Mouse (Mus musculus) heart, postnatal 0 days (tissue): Measurements from ENCODE around the gene Sorbs2. TPM values are rescaled to one million over a fixed set of nuclear protein-coding genes. Genes with fewer than 3 reads are reported as not detected.

Source experiments
- ATAC-seq: fragments of 200-750 bp; cut with Nextera tagmentation; 2 replicates; pipeline ENCODE4 v1.8.0; 2017; ENCODE audit warnings: low read depth, moderate number of reproducible peaks, moderate library complexity; ENCODE audit not compliant: insufficient read depth
- DNase-seq: peaks from one replicate; pipeline ENCODE4 v3.0.0-alpha.2; 2016; ENCODE audit warnings: low spot score
- H3K27ac ChIP-seq: fragments of 300-500 bp; sonication (generic); 2 replicates; pipeline ENCODE4 v1.5.1; 2014; ENCODE audit warnings: low read depth, mild to moderate bottlenecking
- H3K27me3 ChIP-seq: fragments of 300-500 bp; sonication (generic); 2 replicates; pipeline ENCODE4 v1.6.1; 2014; ENCODE audit warnings: low read length, mixed read lengths; ENCODE audit not compliant: control insufficient read depth, insufficient read depth
- H3K36me3 ChIP-seq: fragments of 300-500 bp; sonication (generic); replicated peaks from 2 replicates; pipeline ENCODE4 v1.6.1; 2014; ENCODE audit warnings: low read length, mixed read lengths; ENCODE audit not compliant: control insufficient read depth, insufficient read depth
- H3K4me1 ChIP-seq: fragments of 300-500 bp; sonication (generic); 2 replicates; pipeline ENCODE4 v1.6.1; 2014; ENCODE audit warnings: antibody characterized with exemption; ENCODE audit not compliant: control insufficient read depth, insufficient read depth
- H3K4me2 ChIP-seq: fragments of 300-500 bp; sonication (generic); 2 replicates; pipeline ENCODE4 v1.6.1; 2014; ENCODE audit warnings: low read depth, mild to moderate bottlenecking, low read length, moderate library complexity
- H3K4me3 ChIP-seq: fragments of 300-500 bp; sonication (generic); 2 replicates; pipeline ENCODE4 v1.5.1; 2014; ENCODE audit warnings: low read depth, low read length
- H3K9ac ChIP-seq: fragments of 300-500 bp; sonication (generic); replicated peaks from 2 replicates; pipeline ENCODE4 v1.6.1; 2014; ENCODE audit warnings: low read depth, low read length, mixed read lengths
- H3K9me3 ChIP-seq: fragments of 300-500 bp; sonication (generic); replicated peaks from 2 replicates; pipeline ENCODE4 v1.6.1; 2016; ENCODE audit warnings: low read length; ENCODE audit not compliant: control insufficient read depth
- CTCF ChIP-seq: IDR thresholded peaks from 2 replicates; pipeline ENCODE4 v1.5.1; 2016; ENCODE audit warnings: antibody characterized with exemption, control low read depth, low read depth
- EP300 ChIP-seq: IDR thresholded peaks from 2 replicates; pipeline ENCODE4 v1.6.1; 2016; ENCODE audit warnings: antibody characterized with exemption, low read depth
- WGBS: fragments of 180-500 bp; shearing (Covaris S2); extraction: QIAGEN DNeasy Blood & Tissue Kit; methylation state at CpG from one replicate; pipeline ENCODE4 v1.1.7; 2014; 5-methylcytosine and 5-hydroxymethylcytosine counted together
- polyA plus RNA-seq: library from polyadenylated mRNA; unstranded; fragments of >200 nt; fragmentation: Nextera tagmentation; extraction: Ambion mirVana; gene quantifications from 2 replicates; pipeline ENCODE4 v1.2.1, GENCODE M21; 2015
- total RNA-seq: library from RNA; depleted of rRNA; stranded (reverse); fragments of >200 nt; gene quantifications from 2 replicates; pipeline ENCODE4 v1.2.3, GENCODE M21; 2014; ENCODE audit warnings: low replicate concordance

The Sorbs2 gene
- total and polyA plus RNA-seq, 2 experiments from 2014 or later, result 228 to 385 TPM

- no peak overlapping the region for H3K4me3 ChIP-seq
- no peaks in the 10 kb centered on the region for H3K36me3 ChIP-seq
- TF ChIP-seq EP300 (no peak), CTCF (no peak)
- H3K27ac ChIP-seq, result no peak overlapping the region
- no peak overlapping the region for H3K4me2 ChIP-seq
- H3K9ac ChIP-seq, result no peak overlapping the region
- H3K4me1 ChIP-seq, result no peaks in the 10 kb centered on the region
- H3K9me3 ChIP-seq, result no peaks in the 10 kb centered on the region
- ATAC-seq (no peak; the same call in 1 of the 2 replicates), DNase-seq (no peak)
- 65% methylated on average over 6 of the region's 6 CpGs for WGBS
- no peaks in the 10 kb centered on the region for H3K27me3 ChIP-seq
Observed at GRCm38 (mm10) chr8:45521595-45521994, 14.0 kb downstream of the Sorbs2 start.

GRCm38 (mm10) chr8:45527708-45528107, 20.1 kb downstream of the Sorbs2 start:
- H3K4me1 ChIP-seq, result peaks cover 8% of the 10 kb centered on the region; the same call in 1 of the 2 replicates
- no peak for TF ChIP-seq EP300
- TF ChIP-seq CTCF, result no peak

GRCm38 (mm10) chr8:45528890-45529289, 21.3 kb downstream of the Sorbs2 start:
- H3K9me3 ChIP-seq, result no peaks in the 10 kb centered on the region
- no peaks in the 10 kb centered on the region for H3K36me3 ChIP-seq
- DNase-seq, result peak; percentile 32
- no peak overlapping the region for H3K9ac ChIP-seq
- peak; percentile 74; the same call in 1 of the 2 replicates for ATAC-seq
- H3K4me3 ChIP-seq, result no peak overlapping the region
- no peaks in the 10 kb centered on the region for H3K27me3 ChIP-seq
- H3K27ac ChIP-seq, result peak overlapping the region; percentile 2; the same call in 1 of the 2 replicates
- peaks cover 8% of the 10 kb centered on the region; the same call in 1 of the 2 replicates for H3K4me1 ChIP-seq
- TF ChIP-seq CTCF (no peak), EP300 (no peak)
- H3K4me2 ChIP-seq, result no peak overlapping the region
- WGBS, result 12% methylated on average over 2 of the region's 2 CpGs

More at GRCm38 (mm10) chr8:45527708-45528107, 20.1 kb downstream of the Sorbs2 start:
- no peak overlapping the region for H3K4me2 ChIP-seq
- no peaks in the 10 kb centered on the region for H3K27me3 ChIP-seq
- no peak for ATAC-seq
- H3K9me3 ChIP-seq, result no peaks in the 10 kb centered on the region
- 81% methylated on average over 2 of the region's 2 CpGs for WGBS
- no peaks in the 10 kb centered on the region for H3K36me3 ChIP-seq
- DNase-seq, result no peak
- H3K27ac ChIP-seq, result no peak overlapping the region
- H3K4me3 ChIP-seq, result no peak overlapping the region
- no peak overlapping the region for H3K9ac ChIP-seq

- Histone ChIP-seq H3K4me2 (no peak overlapping the region), H3K9ac (no peak overlapping the region), H3K4me3 (no peak overlapping the region), H3K36me3 (no peaks in the 10 kb centered on the region), H3K9me3 (no peaks in the 10 kb centered on the region), H3K27me3 (no peaks in the 10 kb centered on the region), H3K4me1 (no peaks in the 10 kb centered on the region), H3K27ac (no peak overlapping the region)
- DNase-seq (no peak), ATAC-seq (no peak)
- TF ChIP-seq EP300 (no peak), CTCF (no peak)
- 81% methylated on average over 9 of the region's 9 CpGs for WGBS
Observed at GRCm38 (mm10) chr8:45536578-45536977, 29.0 kb downstream of the Sorbs2 start.

- Histone ChIP-seq H3K9ac (no peak overlapping the region), H3K4me2 (no peak overlapping the region), H3K27ac (no peak overlapping the region), H3K36me3 (no peaks in the 10 kb centered on the region), H3K4me3 (no peak overlapping the region), H3K4me1 (no peaks in the 10 kb centered on the region), H3K27me3 (no peaks in the 10 kb centered on the region), H3K9me3 (no peaks in the 10 kb centered on the region)
- no peak for DNase-seq
- 59% methylated on average over 5 of the region's 5 CpGs for WGBS
- TF ChIP-seq EP300 (no peak), CTCF (no peak)
- ATAC-seq, result no peak
Observed at GRCm38 (mm10) chr8:45540513-45540912, 32.9 kb downstream of the Sorbs2 start.

- Histone ChIP-seq H3K4me3 (no peak overlapping the region), H3K9ac (no peak overlapping the region), H3K9me3 (peaks cover 5% of the 10 kb centered on the region), H3K27ac (no peak overlapping the region), H3K4me2 (no peak overlapping the region), H3K27me3 (no peaks in the 10 kb centered on the region), H3K4me1 (no peaks in the 10 kb centered on the region), H3K36me3 (no peaks in the 10 kb centered on the region)
- TF ChIP-seq EP300, result no peak
- TF ChIP-seq CTCF, result no peak
- DNase-seq, result no peak
- WGBS, result 85% methylated on average over 3 of the region's 3 CpGs
- no peak for ATAC-seq
Observed at GRCm38 (mm10) chr8:45552175-45552574, 44.6 kb downstream of the Sorbs2 start.
